Mouse (Mus musculus): Measurements from ENCODE around the gene Krt20.

- TF ChIP-seq CTCF (IDR thresholded peaks at IDR 0.05; ENCODE audit: control insufficient read depth, insufficient read depth, insufficient read length) (peak; percentile 57), MAX (IDR thresholded peaks at IDR 0.05) (no peak)
Measured at GRCm38 (mm10) chr11:99463155-99463554, 25.2 kb upstream of the Krt20 start.
